Mouse (Mus musculus): ENCODE results near the gene Serpinf1. TPM values are rescaled to one million over a fixed set of nuclear protein-coding genes. Genes with fewer than 3 reads are reported as not detected.

Gene Serpinf1
- polyA plus RNA-seq, 1 experiment from 2014 or later: 40.1 TPM

GRCm38 (mm10) chr11:75438804-75439203 is 16.3 kb upstream of the Serpinf1 start:
- H3K9ac ChIP-seq (ENCODE audit: low read length): no peak overlapping the region
- H3K4me2 ChIP-seq (ENCODE audit: low read depth, low read length): no peak overlapping the region
- WGBS: 92% methylated on average over 3 of the region's 3 CpGs
- no peak for ATAC-seq (replicated peaks; ENCODE audit: extremely low read depth, insufficient read depth, low FRiP score)
- H3K9me3 ChIP-seq (replicated peaks; ENCODE audit: control insufficient read depth, low read length): peaks cover 4% of the 10 kb centered on the region
- no peaks in the 10 kb centered on the region for H3K4me1 ChIP-seq (ENCODE audit: control insufficient read depth, insufficient read depth, low read length)
- H3K4me3 ChIP-seq (ENCODE audit: low read length): no peak overlapping the region
- H3K27ac ChIP-seq (ENCODE audit: low read length): no peak overlapping the region
- H3K27me3 ChIP-seq (ENCODE audit: control insufficient read depth, insufficient read depth, low read length): no peaks in the 10 kb centered on the region; the same call in 1 of the 2 replicates
- H3K36me3 ChIP-seq (ENCODE audit: control insufficient read depth, insufficient read depth): 0 out of 2 replicates have a peak, but pooled peaks cover 11% of the 10 kb centered on the region

- ATAC-seq (replicated peaks; ENCODE audit: extremely low read depth, insufficient read depth, low FRiP score): no peak
- H3K27ac ChIP-seq (ENCODE audit: low read length): no peak overlapping the region
- H3K9ac ChIP-seq (ENCODE audit: low read length): no peak overlapping the region
- H3K4me2 ChIP-seq (ENCODE audit: low read depth, low read length): no peak overlapping the region
- no peak overlapping the region for H3K4me3 ChIP-seq (ENCODE audit: low read length)
- no peaks in the 10 kb centered on the region for H3K4me1 ChIP-seq (ENCODE audit: control insufficient read depth, insufficient read depth, low read length)
- H3K9me3 ChIP-seq (replicated peaks; ENCODE audit: control insufficient read depth, low read length): peaks cover 4% of the 10 kb centered on the region
- H3K36me3 ChIP-seq (ENCODE audit: control insufficient read depth, insufficient read depth): 0 out of 2 replicates have a peak, but pooled peaks cover 8% of the 10 kb centered on the region
- H3K27me3 ChIP-seq (ENCODE audit: control insufficient read depth, insufficient read depth, low read length): no peaks in the 10 kb centered on the region; the same call in 1 of the 2 replicates
- 85% methylated on average over 13 of the region's 13 CpGs for WGBS
Measured at GRCm38 (mm10) chr11:75438194-75438593, 15.7 kb upstream of the Serpinf1 start.

DNA sequence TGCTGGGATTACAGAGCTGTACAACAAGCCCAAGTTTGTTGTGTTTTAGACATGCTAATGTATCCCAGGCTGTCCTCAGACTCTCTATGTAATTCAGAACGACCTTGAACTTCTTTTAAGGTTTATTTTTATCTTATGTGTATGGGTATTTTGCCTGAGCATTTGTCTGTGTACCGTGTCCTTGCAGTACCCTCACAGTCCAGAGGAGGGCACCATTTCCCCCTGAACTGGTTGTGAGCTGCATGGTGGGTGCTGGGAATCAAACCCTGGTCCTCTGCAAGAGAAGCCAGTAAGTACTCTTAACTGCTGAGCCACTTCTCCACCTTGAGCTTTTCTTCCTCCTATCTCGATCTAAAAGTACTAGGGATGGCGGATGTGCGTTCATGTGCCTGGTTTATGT is 11.6 kb upstream of the Serpinf1 start:
- Histone ChIP-seq H3K9ac (ENCODE audit: low read length) (no peak overlapping the region), H3K4me2 (ENCODE audit: low read depth, low read length) (no peak overlapping the region), H3K9me3 (replicated peaks; ENCODE audit: control insufficient read depth, low read length) (peaks cover 4% of the 10 kb centered on the region), H3K27ac (ENCODE audit: low read length) (no peak overlapping the region), H3K27me3 (ENCODE audit: control insufficient read depth, insufficient read depth, low read length) (no peaks in the 10 kb centered on the region; the same call in 1 of the 2 replicates), H3K4me1 (ENCODE audit: control insufficient read depth, insufficient read depth, low read length) (no peaks in the 10 kb centered on the region), H3K4me3 (ENCODE audit: low read length) (no peak overlapping the region), H3K36me3 (ENCODE audit: control insufficient read depth, insufficient read depth) (no peaks in the 10 kb centered on the region)
- 84% methylated on average over 5 of the region's 5 CpGs for WGBS
- no peak for ATAC-seq (replicated peaks; ENCODE audit: extremely low read depth, insufficient read depth, low FRiP score)

DNA sequence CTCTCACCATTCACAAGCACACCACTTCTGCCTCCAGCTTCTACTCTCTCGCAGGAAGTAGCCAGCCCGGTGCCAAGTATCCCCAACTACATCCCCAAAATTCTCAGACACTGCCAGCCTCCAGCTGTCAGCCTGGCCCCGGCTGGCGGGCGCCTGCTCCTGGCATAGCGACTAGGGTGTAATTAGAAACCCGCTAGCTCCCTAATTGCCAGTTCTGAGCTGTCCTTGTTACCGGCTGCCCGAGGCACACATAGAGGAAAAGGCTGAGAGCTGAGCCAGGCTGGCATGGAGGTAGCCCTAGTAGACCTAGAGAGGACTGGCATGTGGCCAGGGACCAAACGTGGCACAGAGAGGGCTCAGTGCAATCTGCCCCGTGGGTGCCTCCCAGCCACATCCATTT is 8.8 kb upstream of the Serpinf1 start:
- Histone ChIP-seq H3K9me3 (replicated peaks; ENCODE audit: control insufficient read depth, low read length) (peaks cover 4% of the 10 kb centered on the region), H3K4me3 (ENCODE audit: low read length) (no peak overlapping the region), H3K27me3 (ENCODE audit: control insufficient read depth, insufficient read depth, low read length) (no peaks in the 10 kb centered on the region; the same call in 1 of the 2 replicates), H3K4me2 (ENCODE audit: low read depth, low read length) (no peak overlapping the region), H3K36me3 (ENCODE audit: control insufficient read depth, insufficient read depth) (no peaks in the 10 kb centered on the region), H3K27ac (ENCODE audit: low read length) (no peak overlapping the region), H3K9ac (ENCODE audit: low read length) (no peak overlapping the region), H3K4me1 (ENCODE audit: control insufficient read depth, insufficient read depth, low read length) (no peaks in the 10 kb centered on the region)
- no peak for ATAC-seq (replicated peaks; ENCODE audit: extremely low read depth, insufficient read depth, low FRiP score)
- WGBS: 76% methylated on average over 11 of the region's 11 CpGs

DNA sequence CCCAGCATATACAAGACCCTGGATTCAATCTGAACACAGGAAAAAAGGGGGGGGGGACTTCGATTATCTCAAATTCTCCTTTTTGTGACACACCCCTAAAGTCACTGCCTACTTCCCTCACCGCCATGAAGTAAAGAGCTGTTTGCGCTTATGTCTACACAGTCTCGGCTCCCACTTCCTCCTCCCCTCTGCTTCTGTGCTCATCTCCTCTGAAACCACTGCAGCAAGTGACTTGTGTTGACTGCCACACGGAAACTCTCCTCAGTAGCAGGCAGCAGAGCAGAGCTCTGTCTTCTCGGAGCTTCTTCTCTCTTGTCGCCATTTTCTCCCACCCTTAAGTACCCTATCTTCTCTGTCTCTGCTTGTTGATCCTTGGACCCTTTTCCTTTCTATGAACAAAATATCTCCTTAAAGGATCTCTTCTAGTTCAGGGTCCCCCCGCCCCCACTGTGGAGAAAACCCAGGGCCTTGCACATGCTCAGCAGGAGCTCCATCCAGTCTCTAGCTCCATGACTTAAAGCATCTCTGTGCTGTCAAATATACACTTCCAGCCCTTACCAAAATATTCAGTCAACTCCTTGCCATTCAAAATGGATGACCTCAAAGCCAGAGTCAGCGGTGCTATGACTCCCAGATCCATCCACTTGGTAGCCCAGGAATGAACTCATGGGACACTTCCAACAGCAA is 6.7 kb upstream of the Serpinf1 start:
- H3K9ac ChIP-seq (ENCODE audit: low read length): no peak overlapping the region
- H3K4me2 ChIP-seq (ENCODE audit: low read depth, low read length): no peak overlapping the region
- no peak overlapping the region for H3K27ac ChIP-seq (ENCODE audit: low read length)
- no peaks in the 10 kb centered on the region for H3K36me3 ChIP-seq (ENCODE audit: control insufficient read depth, insufficient read depth)
- no peak for ATAC-seq (replicated peaks; ENCODE audit: extremely low read depth, insufficient read depth, low FRiP score)
- no peak overlapping the region for H3K4me3 ChIP-seq (ENCODE audit: low read length)
- H3K27me3 ChIP-seq (ENCODE audit: control insufficient read depth, insufficient read depth, low read length): no peaks in the 10 kb centered on the region
- H3K9me3 ChIP-seq (replicated peaks; ENCODE audit: control insufficient read depth, low read length): peaks cover 1% of the 10 kb centered on the region
- no peaks in the 10 kb centered on the region for H3K4me1 ChIP-seq (ENCODE audit: control insufficient read depth, insufficient read depth, low read length)
- 68% methylated on average over 9 of the region's 9 CpGs for WGBS

DNA sequence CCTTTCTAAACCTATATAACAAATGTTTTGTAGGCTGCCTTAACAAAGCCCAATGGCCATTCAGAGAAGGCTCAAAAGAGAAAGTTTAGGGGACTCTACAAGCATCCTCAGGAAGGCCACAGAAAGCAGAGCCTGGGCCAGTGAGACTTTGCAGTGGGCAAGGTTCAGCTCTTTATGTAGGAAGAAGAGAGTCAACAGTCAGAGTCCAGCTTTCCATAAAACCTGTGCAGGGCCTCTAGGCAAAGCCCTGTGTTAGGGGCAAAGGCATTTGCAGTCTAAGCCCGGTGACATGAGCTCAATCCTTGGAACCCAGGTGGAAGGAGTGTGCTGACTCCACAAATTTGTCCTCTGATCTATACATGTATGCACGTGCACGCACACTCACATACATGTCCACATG is 2.0 kb upstream of the Serpinf1 start:
- Histone ChIP-seq H3K36me3 (ENCODE audit: control insufficient read depth, insufficient read depth) (no peaks in the 10 kb centered on the region), H3K27me3 (ENCODE audit: control insufficient read depth, insufficient read depth, low read length) (no peaks in the 10 kb centered on the region), H3K4me1 (ENCODE audit: control insufficient read depth, insufficient read depth, low read length) (no peaks in the 10 kb centered on the region), H3K27ac (ENCODE audit: low read length) (no peak overlapping the region), H3K4me2 (ENCODE audit: low read depth, low read length) (no peak overlapping the region), H3K9ac (ENCODE audit: low read length) (no peak overlapping the region), H3K9me3 (replicated peaks; ENCODE audit: control insufficient read depth, low read length) (no peaks in the 10 kb centered on the region), H3K4me3 (ENCODE audit: low read length) (no peak overlapping the region)
- 87% methylated on average over 3 of the region's 3 CpGs for WGBS
- no peak for ATAC-seq (replicated peaks; ENCODE audit: extremely low read depth, insufficient read depth, low FRiP score)

DNA sequence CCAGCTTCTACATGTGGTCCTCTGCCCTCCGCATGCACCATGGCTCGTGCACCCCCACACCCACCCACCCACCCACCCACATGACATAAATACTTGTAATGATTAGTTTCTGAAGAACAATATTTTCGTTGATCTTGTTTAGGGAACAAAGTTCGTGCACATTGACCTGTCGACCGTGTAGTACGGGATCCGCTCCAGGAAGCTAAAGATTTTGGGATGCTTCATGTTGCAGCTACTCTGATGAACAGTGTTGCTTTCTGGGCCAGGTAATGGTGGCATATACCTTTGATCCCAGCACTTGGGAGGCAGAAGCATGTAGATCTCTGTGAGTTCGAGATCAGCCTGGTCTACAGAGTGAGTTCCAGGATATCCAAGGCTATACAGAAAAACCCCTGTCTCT is 1.5 kb upstream of the Serpinf1 start:
- no peak overlapping the region for H3K27ac ChIP-seq (ENCODE audit: low read length)
- 82% methylated on average over 9 of the region's 9 CpGs for WGBS
- H3K4me3 ChIP-seq (ENCODE audit: low read length): no peak overlapping the region
- no peaks in the 10 kb centered on the region for H3K27me3 ChIP-seq (ENCODE audit: control insufficient read depth, insufficient read depth, low read length)
- H3K4me2 ChIP-seq (ENCODE audit: low read depth, low read length): no peak overlapping the region
- ATAC-seq (replicated peaks; ENCODE audit: extremely low read depth, insufficient read depth, low FRiP score): no peak
- no peaks in the 10 kb centered on the region for H3K36me3 ChIP-seq (ENCODE audit: control insufficient read depth, insufficient read depth)
- no peak overlapping the region for H3K9ac ChIP-seq (ENCODE audit: low read length)
- H3K9me3 ChIP-seq (replicated peaks; ENCODE audit: control insufficient read depth, low read length): no peaks in the 10 kb centered on the region
- no peaks in the 10 kb centered on the region for H3K4me1 ChIP-seq (ENCODE audit: control insufficient read depth, insufficient read depth, low read length)

GRCm38 (mm10) chr11:75423091-75423490 is 590 bp upstream of the Serpinf1 start:
- no peak overlapping the region for H3K4me2 ChIP-seq (ENCODE audit: low read depth, low read length)
- ATAC-seq (replicated peaks; ENCODE audit: extremely low read depth, insufficient read depth, low FRiP score): no peak
- no peak overlapping the region for H3K27ac ChIP-seq (ENCODE audit: low read length)
- H3K36me3 ChIP-seq (ENCODE audit: control insufficient read depth, insufficient read depth): no peaks in the 10 kb centered on the region
- WGBS: 82% methylated on average over 3 of the region's 3 CpGs
- no peaks in the 10 kb centered on the region for H3K4me1 ChIP-seq (ENCODE audit: control insufficient read depth, insufficient read depth, low read length)
- no peaks in the 10 kb centered on the region for H3K27me3 ChIP-seq (ENCODE audit: control insufficient read depth, insufficient read depth, low read length)
- no peak overlapping the region for H3K9ac ChIP-seq (ENCODE audit: low read length)
- no peaks in the 10 kb centered on the region for H3K9me3 ChIP-seq (replicated peaks; ENCODE audit: control insufficient read depth, low read length)
- no peak overlapping the region for H3K4me3 ChIP-seq (ENCODE audit: low read length)

DNA sequence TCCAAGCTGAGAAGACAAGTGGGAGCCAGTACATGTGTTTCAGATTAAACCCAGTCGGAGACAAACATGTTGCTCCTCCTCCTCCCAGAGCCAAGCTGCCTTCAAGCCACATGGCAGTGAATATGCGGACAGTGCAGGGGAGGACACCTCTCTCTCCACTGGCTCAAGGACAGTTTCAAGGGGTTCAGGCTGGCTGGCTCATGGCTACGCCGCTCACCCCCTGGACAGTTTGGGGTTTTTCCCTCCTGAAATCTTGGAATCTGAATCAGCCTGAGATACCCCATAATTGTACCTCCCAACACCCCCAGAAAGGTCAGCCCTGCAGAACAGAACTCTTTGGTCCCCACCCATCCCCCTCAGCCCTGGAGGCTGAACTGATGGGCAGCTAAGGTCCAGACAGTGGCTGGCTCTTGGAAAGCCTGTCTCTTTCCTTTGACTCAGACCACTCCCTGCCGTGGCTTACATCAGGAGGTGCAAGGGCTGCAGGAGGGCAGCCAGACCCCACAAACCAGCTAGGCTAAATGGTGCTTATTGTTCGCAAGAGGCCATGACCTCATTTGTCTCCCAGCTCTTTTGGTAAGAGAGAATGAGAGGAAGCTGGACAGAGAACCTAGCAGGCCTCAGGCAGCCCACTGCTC is 1.0 kb downstream of the Serpinf1 start:
- no peak for ATAC-seq (replicated peaks; ENCODE audit: extremely low read depth, insufficient read depth, low FRiP score)
- Histone ChIP-seq H3K27ac (ENCODE audit: low read length) (no peak overlapping the region), H3K9ac (ENCODE audit: low read length) (no peak overlapping the region; the same call in 1 of the 2 replicates), H3K9me3 (replicated peaks; ENCODE audit: control insufficient read depth, low read length) (no peaks in the 10 kb centered on the region), H3K36me3 (ENCODE audit: control insufficient read depth, insufficient read depth) (no peaks in the 10 kb centered on the region), H3K27me3 (ENCODE audit: control insufficient read depth, insufficient read depth, low read length) (no peaks in the 10 kb centered on the region), H3K4me1 (ENCODE audit: control insufficient read depth, insufficient read depth, low read length) (no peaks in the 10 kb centered on the region), H3K4me3 (ENCODE audit: low read length) (peak overlapping the region; percentile 38), H3K4me2 (ENCODE audit: low read depth, low read length) (peak overlapping the region; percentile 35)
- 54% methylated on average over 6 of the region's 6 CpGs for WGBS
